ENCODE assay signal across 30 mouse cellular contexts in genomic region chr6:129174836-129175235, GRCm38 (mm10). TPM values are rescaled to one million over a fixed set of nuclear protein-coding genes. Genes with fewer than 3 reads are reported as not detected.
A peak's percentile ranks its signal among the peaks of the same experiment; 100 is the strongest.
DNase-seq lines count a peak whose midpoint lies in the region; ATAC-seq and TF ChIP-seq lines count a peak whose summit lies in the region.
"Had no signal": no experiment of that assay in that cellular context is flagged by ENCODE, and none has a peak within 500 bp of the region (broad histone marks: within the 10 kb centered on the region; RNA-seq: fewer than 3 reads in every experiment).

No protein-coding gene starts in this region.

- peak overlapping the region; percentile 52 for H3K27ac ChIP-seq in liver, adult 2 months (replicated peaks; ENCODE audit: insufficient read depth, low read depth, low read length)
- H3K27ac ChIP-seq in liver, embryonic 11.5 days (ENCODE audit: low read depth, low read length): no peak overlapping the region
- H3K27ac ChIP-seq in lung, embryonic 16.5 days (ENCODE audit: low read length): no peak overlapping the region
- H3K27ac ChIP-seq: embryonic facial prominence, embryonic 10.5 days; embryonic facial prominence, embryonic 15.5 days; forebrain, embryonic 12.5 days; hindbrain, embryonic 13.5 days; limb, embryonic 10.5 days; limb, embryonic 15.5 days; neural tube, embryonic 12.5 days had no signal

- ATAC-seq in frontal cortex, adult (ENCODE audit: low TSS enrichment): peak; percentile 72
- ATAC-seq in liver, embryonic 11.5 days (replicated peaks; ENCODE audit: low FRiP score): no peak
- peak; percentile 62 for ATAC-seq in lung, embryonic 16.5 days (ENCODE audit: low read depth)
- ATAC-seq: forebrain, postnatal 0 days; midbrain, embryonic 16.5 days had no signal

- no peak for DNase-seq in frontal cortex, postnatal 10 days (ENCODE audit: low spot score in 2 of 2)
- DNase-seq in liver, adult 2 months (ENCODE audit: extremely low read depth, low read depth, low spot score): peak; percentile 24
- DNase-seq in liver, embryonic 11.5 days (ENCODE audit: low spot score): no peak
- no peak for DNase-seq in lung, postnatal 4 days
- DNase-seq in ovary, postnatal 10 days (ENCODE audit: low spot score): no peak
- DNase-seq: adrenal gland, adult 8-10 months; cerebellum, adult 8-10 months; cerebellum, postnatal 25 days; forebrain, postnatal 0 days; gastrocnemius, postnatal 36 days; heart, adult 18-20 months; heart, postnatal 4 days; kidney, adult 18-20 months; kidney, postnatal 14 days; layer of hippocampus, adult 9-11 months; right cerebral cortex, postnatal 4 days; thymus, postnatal 14 days had no signal

- no peaks in the 10 kb centered on the region for H3K36me3 ChIP-seq in liver, adult 2 months (ENCODE audit: control insufficient read depth, insufficient read depth, low read length)
- H3K36me3 ChIP-seq in liver, embryonic 11.5 days (ENCODE audit: control insufficient read depth, insufficient read depth, low read length): no peaks in the 10 kb centered on the region
- no peaks in the 10 kb centered on the region for H3K36me3 ChIP-seq in lung, embryonic 16.5 days (ENCODE audit: control insufficient read depth, insufficient read depth, low read length)
- H3K36me3 ChIP-seq: embryonic facial prominence, embryonic 10.5 days; embryonic facial prominence, embryonic 15.5 days; forebrain, embryonic 12.5 days; G1E; heart, embryonic 12.5 days; hindbrain, embryonic 13.5 days; limb, embryonic 10.5 days; limb, embryonic 15.5 days; neural tube, embryonic 12.5 days had no signal

- H3K9ac ChIP-seq in liver, adult 2 months (ENCODE audit: low read depth, low read length): no peak overlapping the region
- H3K9ac ChIP-seq in liver, embryonic 11.5 days (ENCODE audit: low read depth, low read length): no peak overlapping the region
- no peak overlapping the region for H3K9ac ChIP-seq in lung, embryonic 16.5 days (ENCODE audit: low read length)
- H3K9ac ChIP-seq: embryonic facial prominence, embryonic 15.5 days; forebrain, embryonic 12.5 days; forebrain, postnatal 0 days; heart, embryonic 12.5 days; hindbrain, embryonic 13.5 days; limb, embryonic 15.5 days; neural tube, embryonic 12.5 days had no signal

- H3K27me3 ChIP-seq in liver, adult 2 months (ENCODE audit: control insufficient read depth, insufficient read depth, low read length): no peaks in the 10 kb centered on the region
- H3K27me3 ChIP-seq in liver, embryonic 11.5 days (replicated peaks; ENCODE audit: control insufficient read depth, insufficient read depth, low read length): no peaks in the 10 kb centered on the region
- no peaks in the 10 kb centered on the region for H3K27me3 ChIP-seq in lung, embryonic 16.5 days (ENCODE audit: control insufficient read depth, insufficient read depth, low read depth, low read length)
- H3K27me3 ChIP-seq: embryonic facial prominence, embryonic 15.5 days; forebrain, embryonic 12.5 days; heart, embryonic 12.5 days; hindbrain, embryonic 13.5 days; limb, embryonic 15.5 days; neural tube, embryonic 12.5 days had no signal

- no peak overlapping the region for H3K4me3 ChIP-seq in liver, adult 2 months (ENCODE audit: insufficient read depth, low read depth, low read length)
- H3K4me3 ChIP-seq in liver, embryonic 11.5 days (ENCODE audit: low read depth, low read length): no peak overlapping the region
- H3K4me3 ChIP-seq in lung, embryonic 16.5 days (ENCODE audit: low read length): no peak overlapping the region
- H3K4me3 ChIP-seq: embryonic facial prominence, embryonic 10.5 days; embryonic facial prominence, embryonic 15.5 days; forebrain, embryonic 12.5 days; heart, embryonic 12.5 days; hindbrain, embryonic 13.5 days; limb, embryonic 10.5 days; limb, embryonic 15.5 days; neural tube, embryonic 12.5 days had no signal

- TF ChIP-seq POLR2A in liver, adult 2 months (IDR thresholded peaks at IDR 0.05; ENCODE audit: extremely low read depth, insufficient read depth, low read length): no peak

- peaks cover 20% of the 10 kb centered on the region for H3K4me1 ChIP-seq in liver, adult 2 months (ENCODE audit: control insufficient read depth, insufficient read depth, low read length)
- no peaks in the 10 kb centered on the region for H3K4me1 ChIP-seq in liver, embryonic 11.5 days (replicated peaks; ENCODE audit: control insufficient read depth, insufficient read depth, low read length)
- H3K4me1 ChIP-seq in lung, embryonic 16.5 days (replicated peaks; ENCODE audit: control insufficient read depth, insufficient read depth, low read length): no peaks in the 10 kb centered on the region
- H3K4me1 ChIP-seq: embryonic facial prominence, embryonic 10.5 days; embryonic facial prominence, embryonic 15.5 days; forebrain, embryonic 12.5 days; heart, embryonic 12.5 days; hindbrain, embryonic 13.5 days; limb, embryonic 10.5 days; limb, embryonic 15.5 days; neural tube, embryonic 12.5 days had no signal

- H3K79me2 ChIP-seq in liver, adult 2 months (ENCODE audit: control insufficient read depth, insufficient read depth, low read length): no peaks in the 10 kb centered on the region

- no peak overlapping the region for H3K4me2 ChIP-seq in liver, embryonic 11.5 days
- no peak overlapping the region for H3K4me2 ChIP-seq in lung, embryonic 16.5 days (ENCODE audit: low read depth, low read length)
- H3K4me2 ChIP-seq: embryonic facial prominence, embryonic 15.5 days; forebrain, embryonic 12.5 days; heart, embryonic 12.5 days; hindbrain, embryonic 13.5 days; limb, embryonic 15.5 days; midbrain, embryonic 11.5 days; neural tube, embryonic 12.5 days had no signal

- no peak for TF ChIP-seq CTCF in liver, adult 2 months (IDR thresholded peaks at IDR 0.05; ENCODE audit: low read depth, low read length)

- H3K9me3 ChIP-seq in liver, embryonic 11.5 days (ENCODE audit: control insufficient read depth, low read length): no peaks in the 10 kb centered on the region
- H3K9me3 ChIP-seq in lung, embryonic 16.5 days (ENCODE audit: control insufficient read depth, low read length): no peaks in the 10 kb centered on the region
- H3K9me3 ChIP-seq: embryonic facial prominence, embryonic 10.5 days; embryonic facial prominence, embryonic 15.5 days; forebrain, embryonic 12.5 days; heart, embryonic 12.5 days; hindbrain, embryonic 13.5 days; limb, embryonic 10.5 days; limb, embryonic 15.5 days; neural tube, embryonic 12.5 days had no signal

RNA-seq across cellular contexts. Expression of gene Clec2d, which starts 5.6 kb away (rescaled TPM):
- total RNA-seq in liver, adult 2 months (2014; rRNA removed): 521 and 532 TPM in 2 replicates
- 124 and 141 TPM in 2 replicates for polyA plus RNA-seq in liver, adult 2 months (2012; rRNA removed)
- polyA plus RNA-seq in liver, embryonic 11.5 days (2014; fragmentation: Nextera tagmentation; extraction: Ambion mirVana): not detected in 2 replicates
- polyA plus RNA-seq in lung, embryonic 16.5 days (2015; fragmentation: Nextera tagmentation; extraction: Ambion mirVana): 2.0 and 2.3 TPM in 2 replicates
- total RNA-seq: G1E had no signal
- polyA plus RNA-seq: embryonic facial prominence, embryonic 10.5 days; forebrain, embryonic 12.5 days; forebrain, postnatal 0 days; G1E; hindbrain, embryonic 13.5 days; limb, embryonic 10.5 days; midbrain, embryonic 11.5 days; midbrain, embryonic 16.5 days; neural tube, embryonic 12.5 days had no signal

Comparison
In these comparisons a context has a peak if more than half of its experiments do, and no peak if none do; other contexts are left out.
1. RNA of gene Clec2d, which starts 5.6 kb away (polyA plus RNA-seq): 124 to 141 TPM in liver, adult 2 months; 2.0 to 2.3 TPM in lung, embryonic 16.5 days and not detected in liver, embryonic 11.5 days; every median in the first group is over 10 times any median in the second.